Mouse (Mus musculus): ENCODE measurements around the gene Trim27.

DNA sequence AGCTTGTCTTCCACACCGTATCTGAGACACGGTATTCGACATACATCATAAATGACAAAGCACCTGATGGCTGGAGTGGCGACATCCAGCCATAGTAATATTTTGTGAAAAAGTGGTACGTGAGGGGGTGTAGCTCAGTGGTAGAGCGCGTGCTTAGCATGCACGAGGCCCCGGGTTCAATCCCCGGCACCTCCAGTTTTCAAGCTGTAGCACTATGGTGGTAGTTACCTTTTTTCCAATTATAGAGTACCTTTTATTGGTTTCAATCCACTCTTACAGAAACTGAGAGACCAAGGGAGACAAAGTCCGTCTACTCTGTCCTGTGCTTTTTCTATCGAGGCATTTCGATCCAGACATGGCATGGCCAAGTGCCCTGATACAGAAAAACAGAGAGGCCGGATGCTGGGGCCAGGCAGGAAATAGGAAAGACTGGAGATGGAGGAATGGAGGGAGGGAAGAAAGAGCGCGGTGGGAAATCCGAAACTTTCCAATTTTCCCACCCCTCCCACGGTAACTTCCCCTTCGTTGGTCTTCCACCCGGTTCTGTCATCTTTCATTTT lies 43.3 kb downstream of the Trim27 start:
- TF ChIP-seq GATA1 (IDR thresholded peaks at IDR 0.05; ENCODE audit: low read length) = no peak
- TF ChIP-seq TAL1 (IDR thresholded peaks at IDR 0.05; ENCODE audit: low read length) = no peak

All from erythroblast, embryonic 14.5 days (primary cell).